ENCODE assay signal across 8 mouse cellular contexts in genomic region chr3:27183601-27184175, GRCm38 (mm10). TPM values are rescaled to one million over a fixed set of nuclear protein-coding genes. Genes with fewer than 3 reads are reported as not detected.
DNase-seq lines count a peak whose midpoint lies in the region; ATAC-seq lines count a peak whose summit lies in the region.

No protein-coding gene starts in this region.

- peaks cover 5% of the 10 kb centered on the region; the same call in 1 of the 2 replicates for H3K4me1 ChIP-seq in intestine, embryonic 16.5 days (ENCODE audit: control insufficient read depth, insufficient read depth, low read length)
- peaks cover 10% of the 10 kb centered on the region; the same call in 1 of the 2 replicates for H3K4me1 ChIP-seq in limb, embryonic 10.5 days
- no peaks in the 10 kb centered on the region for H3K4me1 ChIP-seq in neural tube, embryonic 11.5 days (ENCODE audit: control insufficient read depth, insufficient read depth, low read length)

- no peaks in the 10 kb centered on the region for H3K27me3 ChIP-seq in intestine, embryonic 16.5 days (replicated peaks; ENCODE audit: control insufficient read depth, insufficient read depth, low read length)
- H3K27me3 ChIP-seq in limb, embryonic 10.5 days (ENCODE audit: low read depth, poor library complexity, severe bottlenecking), result peaks cover 4% of the 10 kb centered on the region; the same call in 1 of the 2 replicates
- no peaks in the 10 kb centered on the region for H3K27me3 ChIP-seq in neural tube, embryonic 11.5 days (ENCODE audit: control insufficient read depth, insufficient read depth, low read length)

- peak overlapping the region; percentile 68 for H3K4me3 ChIP-seq in intestine, embryonic 16.5 days (ENCODE audit: low read length)
- peak overlapping the region; percentile 68 for H3K4me3 ChIP-seq in limb, embryonic 10.5 days
- H3K4me3 ChIP-seq in neural tube, embryonic 11.5 days (ENCODE audit: low read depth, low read length), result peak overlapping the region; percentile 65

- no peaks in the 10 kb centered on the region for H3K9me3 ChIP-seq in intestine, embryonic 16.5 days (ENCODE audit: control insufficient read depth, low read length)
- no peaks in the 10 kb centered on the region for H3K9me3 ChIP-seq in limb, embryonic 10.5 days (replicated peaks)
- no peaks in the 10 kb centered on the region for H3K9me3 ChIP-seq in neural tube, embryonic 11.5 days (ENCODE audit: control insufficient read depth, low read length)

- no peak for ATAC-seq in intestine, embryonic 16.5 days
- no peak for ATAC-seq in neural tube, embryonic 11.5 days (ENCODE audit: insufficient read depth, low FRiP score, low TSS enrichment)
- ATAC-seq in activated CD4-positive, CD25-positive, alpha-beta regulatory T cell, adult 4 months, result no peak

- H3K4me2 ChIP-seq in intestine, embryonic 16.5 days (ENCODE audit: low read depth, low read length), result peak overlapping the region; percentile 82
- peak overlapping the region; percentile 92 for H3K4me2 ChIP-seq in neural tube, embryonic 11.5 days (ENCODE audit: low read depth)

- peak overlapping the region; percentile 78 for H3K9ac ChIP-seq in intestine, embryonic 16.5 days (ENCODE audit: low read depth, low read length)
- H3K9ac ChIP-seq in neural tube, embryonic 11.5 days (ENCODE audit: low read length), result peak overlapping the region; percentile 59

- DNase-seq in ovary, adult 18-20 months (ENCODE audit: low spot score), result peak; percentile 47
- no peak for DNase-seq in ovary, postnatal 14 days (ENCODE audit: low spot score)
- peak; percentile 70 to 71 for DNase-seq in cerebellum, adult 18-20 months
- peak; percentile 35 to 41 for DNase-seq in frontal cortex, postnatal 10 days (ENCODE audit: low spot score in 2 of 2)
- peak; percentile 35 for DNase-seq in limb, embryonic 10.5 days (ENCODE audit: low spot score)
- no peak for DNase-seq in neural tube, embryonic 11.5 days (ENCODE audit: low spot score)

- WGBS in intestine, embryonic 16.5 days, result 9% methylated on average over 19 of the region's 19 CpGs
- WGBS in limb, embryonic 10.5 days, result 14% methylated on average over 19 of the region's 19 CpGs
- 12% methylated on average over 19 of the region's 19 CpGs for WGBS in neural tube, embryonic 11.5 days

- no peaks in the 10 kb centered on the region for H3K36me3 ChIP-seq in intestine, embryonic 16.5 days (ENCODE audit: control insufficient read depth, insufficient read depth, low read length)
- H3K36me3 ChIP-seq in limb, embryonic 10.5 days, result no peaks in the 10 kb centered on the region
- no peaks in the 10 kb centered on the region for H3K36me3 ChIP-seq in neural tube, embryonic 11.5 days (ENCODE audit: control insufficient read depth, insufficient read depth, low read length)

- no peak overlapping the region for H3K27ac ChIP-seq in intestine, embryonic 16.5 days (ENCODE audit: low read length)
- peak overlapping the region; percentile 65; the same call in 1 of the 2 replicates for H3K27ac ChIP-seq in limb, embryonic 10.5 days
- no peak overlapping the region for H3K27ac ChIP-seq in neural tube, embryonic 11.5 days (ENCODE audit: low read depth, low read length)

RNA-seq across cellular contexts. Expression of gene Nceh1, which starts 0.9 kb away (rescaled TPM):
- polyA plus RNA-seq in intestine, embryonic 16.5 days (2015; fragmentation: Nextera tagmentation; extraction: Ambion mirVana), result 9.4 and 10.1 TPM in 2 replicates
- polyA plus RNA-seq in limb, embryonic 10.5 days (2016; fragmentation: Nextera tagmentation; extraction: Ambion mirVana), result 3.0 and 3.8 TPM in 2 replicates
- polyA plus RNA-seq in neural tube, embryonic 11.5 days (2014; fragmentation: Nextera tagmentation; extraction: Ambion mirVana), result 3.3 and 4.0 TPM in 2 replicates
- polyA plus RNA-seq in activated CD4-positive, CD25-positive, alpha-beta regulatory T cell, adult 4 months (2017; shearing (Covaris generic)), result 10 to 100 TPM; 21.1 to 21.5 TPM

RNA-seq across cellular contexts. Expression of gene Ect2, which starts 30.0 kb away (rescaled TPM):
- 38.6 and 41.7 TPM in 2 replicates for polyA plus RNA-seq in intestine, embryonic 16.5 days (2015; fragmentation: Nextera tagmentation; extraction: Ambion mirVana)
- 72.0 and 80.2 TPM in 2 replicates for polyA plus RNA-seq in limb, embryonic 10.5 days (2016; fragmentation: Nextera tagmentation; extraction: Ambion mirVana)
- polyA plus RNA-seq in neural tube, embryonic 11.5 days (2014; fragmentation: Nextera tagmentation; extraction: Ambion mirVana), result 79.1 and 87.4 TPM in 2 replicates
- 10 to 100 TPM; 14.8 to 15.7 TPM for polyA plus RNA-seq in activated CD4-positive, CD25-positive, alpha-beta regulatory T cell, adult 4 months (2017; shearing (Covaris generic))

Comparison
In these comparisons a context has a peak if more than half of its experiments do, and no peak if none do; other contexts are left out.
1. DNase-seq: peak in ovary, adult 18-20 months (single experiment), cerebellum, adult 18-20 months (2 of 2), frontal cortex, postnatal 10 days (2 of 2) and limb, embryonic 10.5 days (single experiment); none in ovary, postnatal 14 days (single experiment) and neural tube, embryonic 11.5 days (single experiment).
2. Peak in every context shown above with its lines, with median percentiles within 50 percentile points of each other: H3K4me3 ChIP-seq.